Mouse (Mus musculus): ENCODE measurements at regions not wholly inside any gene's neighbourhood (a gene's known extent, or its start where the extent isn't known, plus 50 kb on each side); places are given as distances from the start of the nearest gene placed in this dataset.

DNA sequence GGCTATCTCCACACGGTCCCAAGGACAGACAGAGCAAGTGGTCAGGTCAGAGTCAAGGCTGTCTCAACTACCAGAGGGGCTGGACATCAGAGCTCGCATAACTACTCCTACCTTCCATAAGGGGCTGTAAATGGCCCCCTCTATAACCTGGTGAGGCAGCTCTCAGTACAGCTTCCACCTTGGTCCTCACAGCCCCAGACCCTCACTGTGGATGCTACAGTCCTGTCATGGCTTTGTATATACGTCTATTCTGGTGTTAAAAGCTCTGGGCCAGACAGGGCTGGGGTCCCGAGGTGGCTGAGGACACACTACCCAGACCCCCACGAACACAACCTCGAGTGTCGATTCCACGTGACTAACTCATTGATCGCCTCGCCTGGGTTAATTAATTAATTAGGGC is 94.0 kb upstream of the Nkx1-1 start:
- TF ChIP-seq HCFC1 (IDR thresholded peaks at IDR 0.05; ENCODE audit: borderline replicate concordance, insufficient read depth, low read length), result no peak
- no peak for TF ChIP-seq ZNF384 (IDR thresholded peaks at IDR 0.05; ENCODE audit: low read depth, low read length)
